Comparison of ENCODE assay signal across 14 mouse cellular contexts in the genomic region with DNA sequence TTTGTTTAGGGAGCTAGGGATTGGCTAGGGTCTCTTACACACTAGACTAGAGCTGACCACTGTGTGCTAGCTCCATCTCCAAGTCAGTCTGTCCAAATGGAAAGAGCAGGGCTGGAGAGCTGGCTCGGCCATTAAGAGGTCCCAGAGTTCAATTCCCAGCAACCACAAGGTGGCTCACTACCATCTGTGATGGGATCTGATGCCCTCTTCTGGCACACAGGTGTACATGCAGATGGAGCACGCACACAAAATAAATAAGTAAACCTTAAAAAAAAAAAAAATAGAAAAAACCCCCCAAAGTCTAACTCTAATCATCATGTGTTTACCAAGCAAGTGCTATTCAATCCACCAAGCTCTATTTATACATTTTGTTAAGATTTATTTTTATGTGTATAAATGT. TPM values are rescaled to one million over a fixed set of nuclear protein-coding genes. Genes with fewer than 3 reads are reported as not detected.
DNase-seq lines count a peak whose midpoint lies in the region; ATAC-seq and TF ChIP-seq lines count a peak whose summit lies in the region.
"Had no signal": no experiment of that assay in that cellular context is flagged by ENCODE, and none has a peak within 500 bp of the region (broad histone marks: within the 10 kb centered on the region; RNA-seq: fewer than 3 reads in every experiment).

No protein-coding gene starts in this region.

- H3K36me3 ChIP-seq in kidney, adult 2 months (ENCODE audit: control insufficient read depth, insufficient read depth, low read length) = no peaks in the 10 kb centered on the region
- peaks cover 4% of the 10 kb centered on the region; the same call in 1 of the 2 replicates for H3K36me3 ChIP-seq in kidney, embryonic 14.5 days (ENCODE audit: control insufficient read depth, insufficient read depth, low read length)

- TF ChIP-seq POLR2A in kidney, adult 2 months (IDR thresholded peaks at IDR 0.05; ENCODE audit: low read depth, low read length) = no peak
- TF ChIP-seq POLR2A in brain, embryonic 14.5 days (IDR thresholded peaks at IDR 0.05; ENCODE audit: borderline replicate concordance, extremely low read depth, insufficient read depth, insufficient read length, poor library complexity, severe bottlenecking) = no peak

- no peak overlapping the region for H3K4me2 ChIP-seq in kidney, embryonic 14.5 days (replicated peaks; ENCODE audit: low read depth, low read length)
- H3K4me2 ChIP-seq: midbrain, embryonic 13.5 days; neural tube, embryonic 12.5 days had no signal

- no peaks in the 10 kb centered on the region for H3K27me3 ChIP-seq in kidney, adult 2 months (replicated peaks; ENCODE audit: control insufficient read depth, insufficient read depth, low read length)
- H3K27me3 ChIP-seq in kidney, embryonic 14.5 days (ENCODE audit: control insufficient read depth, insufficient read depth, low read length) = no peaks in the 10 kb centered on the region
- H3K27me3 ChIP-seq: midbrain, embryonic 13.5 days; neural tube, embryonic 12.5 days had no signal

- no peak for DNase-seq in kidney, adult 2 months
- peak; percentile 8 for DNase-seq in thymus, postnatal 25 days
- no peak for DNase-seq in thymus, postnatal 0 days (ENCODE audit: low spot score)
- DNase-seq in brain, embryonic 14.5 days (ENCODE audit: low read depth) = no peak
- DNase-seq in right cerebral cortex, postnatal 10 days (ENCODE audit: low spot score in 2 of 2) = no peak
- DNase-seq: adrenal gland, postnatal 10 days; cerebellum, adult 11 months had no signal

- no peaks in the 10 kb centered on the region for H3K9me3 ChIP-seq in kidney, embryonic 14.5 days (ENCODE audit: control insufficient read depth, low read length)
- H3K9me3 ChIP-seq: forebrain, embryonic 10.5 days; midbrain, embryonic 13.5 days; neural tube, embryonic 12.5 days had no signal

- H3K9ac ChIP-seq in kidney, embryonic 14.5 days (ENCODE audit: low read depth, low read length) = no peak overlapping the region
- H3K9ac ChIP-seq: midbrain, embryonic 13.5 days; neural tube, embryonic 12.5 days had no signal

- ATAC-seq in kidney, embryonic 14.5 days (ENCODE audit: low FRiP score, low TSS enrichment) = no peak
- ATAC-seq in erythroid progenitor cell, adult 5-6 weeks (replicated peaks; ENCODE audit: low FRiP score, poor library complexity, severe bottlenecking) = no peak
- ATAC-seq: inflammation-experienced regulatory T-cells, adult 6 months; midbrain, embryonic 13.5 days had no signal

- WGBS in kidney, adult 2 months = 91% methylated on average over 2 of the region's 2 CpGs
- 86% methylated on average over 2 of the region's 2 CpGs for WGBS in kidney, embryonic 14.5 days

- H3K4me1 ChIP-seq in kidney, adult 2 months (ENCODE audit: control insufficient read depth, insufficient read depth, low read length) = no peaks in the 10 kb centered on the region
- no peaks in the 10 kb centered on the region for H3K4me1 ChIP-seq in kidney, embryonic 14.5 days (ENCODE audit: control insufficient read depth, insufficient read depth, low read length)
- H3K4me1 ChIP-seq: forebrain, embryonic 10.5 days; midbrain, embryonic 13.5 days; neural tube, embryonic 12.5 days had no signal

- H3K27ac ChIP-seq in kidney, adult 2 months (ENCODE audit: insufficient read depth, low read depth, low read length) = no peak overlapping the region
- H3K27ac ChIP-seq in kidney, embryonic 14.5 days (ENCODE audit: low read depth, low read length) = no peak overlapping the region
- H3K27ac ChIP-seq: forebrain, embryonic 10.5 days; midbrain, embryonic 13.5 days; neural tube, embryonic 12.5 days had no signal

- TF ChIP-seq CTCF in kidney, adult 2 months (conservative IDR thresholded peaks at IDR 0.05; ENCODE audit: insufficient read depth, insufficient read length, low read depth, low read length) = peak; percentile 38
- TF ChIP-seq CTCF in brain, embryonic 14.5 days (IDR thresholded peaks at IDR 0.05; ENCODE audit: borderline replicate concordance, extremely low read depth, insufficient read depth, insufficient read length) = peak; percentile 20; the same call in 1 of the 2 replicates

- H3K4me3 ChIP-seq in kidney, adult 2 months (ENCODE audit: insufficient read depth, low read depth, low read length) = no peak overlapping the region
- no peak overlapping the region for H3K4me3 ChIP-seq in kidney, embryonic 14.5 days (ENCODE audit: low read length)
- H3K4me3 ChIP-seq: forebrain, embryonic 10.5 days; midbrain, embryonic 13.5 days; neural tube, embryonic 12.5 days had no signal

RNA-seq across cellular contexts. Expression of a gene that starts 9.4 kb away (rescaled TPM):
- 0.06 TPM in 1 of 2 replicates, not detected in the other for polyA plus RNA-seq in kidney, adult 2 months (2012; rRNA removed)
- polyA plus RNA-seq in kidney, embryonic 14.5 days (2014; fragmentation: Nextera tagmentation; extraction: Ambion mirVana) = 0.97 and 1.1 TPM in 2 replicates
- polyA plus RNA-seq in thymus, postnatal 0 days (2015; fragmentation: Nextera tagmentation; extraction: Ambion mirVana) = 0.09 and 0.27 TPM in 2 replicates
- 3.6 and 3.9 TPM in 2 replicates for polyA plus RNA-seq in brain, embryonic 14.5 days (2012; rRNA removed)
- not detected in 2 replicates for total RNA-seq in erythroid progenitor cell, adult 5-6 weeks (2015; ENCODE audit: low replicate concordance)
- not detected in 2 replicates for total RNA-seq in erythroid progenitor cell, adult 5-6 weeks (2017; ENCODE audit: low replicate concordance)
- total RNA-seq: gastrocnemius, adult 8-10 months had no signal
- polyA plus RNA-seq: inflammation-experienced regulatory T-cells, adult 6 months had no signal

RNA-seq across cellular contexts. Expression of a gene that starts 14.0 kb away (rescaled TPM):
- polyA plus RNA-seq in kidney, adult 2 months (2012; rRNA removed) = 11.2 and 13.6 TPM in 2 replicates
- 11.6 and 18.7 TPM in 2 replicates for polyA plus RNA-seq in kidney, embryonic 14.5 days (2014; fragmentation: Nextera tagmentation; extraction: Ambion mirVana)
- 1.5 and 2.2 TPM in 2 replicates for polyA plus RNA-seq in thymus, postnatal 0 days (2015; fragmentation: Nextera tagmentation; extraction: Ambion mirVana)
- 16.8 and 17.2 TPM in 2 replicates for polyA plus RNA-seq in brain, embryonic 14.5 days (2012; rRNA removed)
- 5.8 and 8.0 TPM in 2 replicates for total RNA-seq in erythroid progenitor cell, adult 5-6 weeks (2015; ENCODE audit: low replicate concordance)
- 18.7 and 19.3 TPM in 2 replicates for total RNA-seq in erythroid progenitor cell, adult 5-6 weeks (2017; ENCODE audit: low replicate concordance)

RNA-seq across cellular contexts. Expression of a gene that starts 20.8 kb away (rescaled TPM):
- 53.3 and 74.1 TPM in 2 replicates for polyA plus RNA-seq in kidney, adult 2 months (2012; rRNA removed)
- polyA plus RNA-seq in kidney, embryonic 14.5 days (2014; fragmentation: Nextera tagmentation; extraction: Ambion mirVana) = 170 and 205 TPM in 2 replicates
- polyA plus RNA-seq in thymus, postnatal 0 days (2015; fragmentation: Nextera tagmentation; extraction: Ambion mirVana) = 278 and 281 TPM in 2 replicates
- 164 TPM in 2 replicates for polyA plus RNA-seq in brain, embryonic 14.5 days (2012; rRNA removed)
- 108 and 118 TPM in 2 replicates for total RNA-seq in erythroid progenitor cell, adult 5-6 weeks (2015; ENCODE audit: low replicate concordance)
- total RNA-seq in erythroid progenitor cell, adult 5-6 weeks (2017; ENCODE audit: low replicate concordance) = 89.5 and 99.1 TPM in 2 replicates

RNA-seq across cellular contexts. Expression of a gene that starts 43.1 kb away (rescaled TPM):
- 6.0 and 6.9 TPM in 2 replicates for polyA plus RNA-seq in kidney, adult 2 months (2012; rRNA removed)
- 10.6 and 11.7 TPM in 2 replicates for polyA plus RNA-seq in kidney, embryonic 14.5 days (2014; fragmentation: Nextera tagmentation; extraction: Ambion mirVana)
- polyA plus RNA-seq in thymus, postnatal 0 days (2015; fragmentation: Nextera tagmentation; extraction: Ambion mirVana) = 5.2 and 6.1 TPM in 2 replicates
- 3.8 and 4.1 TPM in 2 replicates for polyA plus RNA-seq in brain, embryonic 14.5 days (2012; rRNA removed)
- 11.3 and 11.5 TPM in 2 replicates for total RNA-seq in erythroid progenitor cell, adult 5-6 weeks (2015; ENCODE audit: low replicate concordance)
- 5.4 and 9.2 TPM in 2 replicates for total RNA-seq in erythroid progenitor cell, adult 5-6 weeks (2017; ENCODE audit: low replicate concordance)
